Mouse (Mus musculus): ENCODE measurements around the gene Gm32687. TPM values are rescaled to one million over a fixed set of nuclear protein-coding genes. Genes with fewer than 3 reads are reported as not detected.
"Not testable (repeated sequence)": the region's sequence is repeated elsewhere in the genome, so short reads cannot be mapped to it uniquely, and the experiment has no call there.

Gene Gm32687
- total RNA-seq (2017): 5.4 to 8.2 TPM (median 7.3 TPM) in 3 replicates

DNA sequence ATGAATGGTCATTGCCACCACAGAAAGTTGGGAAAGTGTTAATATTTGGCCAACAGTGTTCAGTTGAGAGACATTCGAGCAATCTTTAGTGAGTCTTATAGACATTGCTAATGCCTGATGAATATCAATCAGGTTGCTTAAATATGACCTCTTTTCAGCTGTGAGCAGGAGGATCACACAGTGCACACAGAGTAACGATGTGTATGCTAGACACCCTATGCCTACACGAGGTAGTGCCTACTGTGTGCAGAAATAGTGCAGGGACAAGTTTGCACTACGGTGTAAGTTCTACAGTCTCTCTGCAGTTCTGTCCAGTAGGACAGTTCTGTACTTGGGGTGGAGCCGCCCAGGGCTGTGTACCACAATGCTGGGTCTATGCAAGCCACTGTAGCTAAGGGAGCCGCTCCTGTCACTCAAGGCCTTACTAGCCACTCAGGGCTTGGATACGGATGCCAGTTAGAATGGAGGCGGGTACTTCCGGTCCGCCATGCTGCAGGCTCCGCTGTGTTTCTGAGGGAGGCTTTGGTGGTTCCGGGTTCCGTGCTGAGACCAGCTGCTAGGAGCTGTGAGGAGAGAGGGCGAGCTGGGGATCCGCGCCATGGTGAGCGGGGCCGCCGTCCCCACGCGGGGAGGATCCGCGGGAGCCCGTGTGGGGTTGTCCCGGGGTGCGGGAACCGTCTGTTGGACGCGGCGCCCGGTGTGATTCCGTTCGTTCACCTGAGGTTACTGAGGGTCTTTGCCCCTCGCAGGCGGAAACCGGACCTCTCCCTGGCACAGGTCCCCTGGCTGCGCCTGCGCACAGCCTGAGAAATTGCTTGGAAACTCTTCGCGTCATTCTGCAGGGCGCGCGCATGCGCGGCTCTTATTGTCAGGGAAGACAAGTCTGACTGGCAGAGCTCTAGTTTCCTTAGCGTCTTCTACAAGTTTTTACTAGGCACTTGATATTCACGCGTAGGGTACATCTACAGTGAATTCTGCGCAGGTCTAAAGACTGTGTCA, at the start of gene Gm32687:
Gm32687 (plus strand) TSS at position 526 of the 999 bp plus-strand sequence.
- peak; percentile 100 for ATAC-seq (replicated peaks; ENCODE audit: insufficient number of reproducible peaks, low FRiP score, low TSS enrichment, poor library complexity, severe bottlenecking)

DNA sequence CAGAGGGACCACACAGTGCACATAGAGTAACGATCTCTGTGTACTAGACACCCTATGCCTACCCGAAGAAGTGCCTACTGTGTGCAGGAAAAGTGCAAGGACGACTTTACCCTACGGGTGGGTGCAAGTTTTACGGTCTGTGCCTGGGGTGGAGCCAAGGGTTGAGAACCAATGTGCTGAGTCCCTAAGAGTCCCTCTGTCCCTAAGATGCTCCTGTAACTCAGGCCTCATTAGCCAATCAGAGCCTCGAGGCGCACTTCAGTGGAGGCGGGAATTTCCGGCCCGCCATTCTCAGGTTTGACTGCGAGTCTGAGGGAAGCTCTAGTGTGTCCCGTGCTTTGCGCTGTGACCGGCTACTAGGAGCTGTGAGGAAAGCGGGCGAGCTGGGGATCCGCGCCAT, 17.5 kb upstream of the Gm32687 start:
- ATAC-seq (replicated peaks; ENCODE audit: insufficient number of reproducible peaks, low FRiP score, low TSS enrichment, poor library complexity, severe bottlenecking): not testable (repeated sequence)

DNA sequence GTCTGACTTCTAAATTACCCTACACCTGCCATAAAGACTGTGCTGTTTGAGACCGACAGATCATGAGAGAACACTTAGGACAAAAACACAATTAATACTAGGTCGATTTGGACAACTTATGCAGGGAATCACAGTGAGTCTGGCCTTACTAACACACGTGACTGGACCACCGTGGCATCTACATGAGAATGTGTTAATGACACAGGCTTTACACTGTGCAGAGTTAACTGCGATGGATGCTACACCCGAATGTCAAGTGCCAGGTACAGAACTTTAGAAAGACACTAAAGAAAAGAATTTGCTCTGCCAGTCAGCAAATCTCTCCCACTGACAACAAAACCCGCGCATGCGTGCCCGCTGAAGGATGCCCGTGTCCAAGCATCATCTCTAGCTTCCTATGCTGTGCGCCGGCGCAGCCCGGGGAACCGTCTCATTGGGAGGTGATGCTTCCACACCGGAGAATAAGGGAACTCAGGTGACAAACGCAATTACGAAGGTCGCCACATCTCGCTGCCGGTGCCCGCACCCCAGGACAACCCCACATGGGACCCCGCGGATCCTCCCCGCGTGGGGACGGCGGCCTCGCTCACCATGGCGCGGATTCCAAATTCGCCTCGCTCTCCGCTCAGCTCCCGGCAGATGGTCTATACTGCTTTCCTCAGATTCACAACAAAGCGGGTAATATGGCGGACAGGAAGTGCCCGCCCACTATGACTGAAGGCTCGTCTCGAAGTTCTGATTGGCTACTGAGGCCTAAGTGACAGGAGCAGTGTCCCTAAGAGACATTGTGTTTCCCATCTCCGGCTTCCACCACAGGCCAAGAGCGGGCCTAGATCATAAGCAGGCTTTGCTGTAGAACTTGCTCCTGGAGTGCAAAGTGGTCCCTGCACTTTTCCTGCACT, 66.4 kb downstream of the Gm32687 start, which contains the start of gene Zfp781:
Zfp781 (minus strand) TSS at position 639 of the 902 bp plus-strand sequence.
- peak; percentile 68 for ATAC-seq (replicated peaks; ENCODE audit: insufficient number of reproducible peaks, low FRiP score, low TSS enrichment, poor library complexity, severe bottlenecking)

Other genes starting within 250 kb of the Gm32687 start
- 4.8 to 5.8 TPM (median 5.0 TPM) in 3 replicates for gene Sirt6, start 236.1 kb upstream of the Gm32687 start, total RNA-seq (2017)
- gene Ankrd24, start 235.4 kb upstream of the Gm32687 start, total RNA-seq (2017): 0.38 to 3.9 TPM (median 1.1 TPM) in 3 replicates
- gene Gm10778, start 214.9 kb upstream of the Gm32687 start, total RNA-seq (2017): 1.8 to 5.2 TPM (median 4.2 TPM) in 3 replicates
- 17.6 to 27.9 TPM (median 19.5 TPM) in 3 replicates for gene Zfp433, start 159.1 kb upstream of the Gm32687 start, total RNA-seq (2017)
- gene Gm3055, start 92.8 kb upstream of the Gm32687 start, total RNA-seq (2017): 1.6 to 10.2 TPM (median 5.0 TPM) in 3 replicates
- 0.48 to 3.2 TPM in 2 of 3 replicates, not detected in the other for gene Gm4767, start 51.7 kb upstream of the Gm32687 start, total RNA-seq (2017)
- 1.8 to 3.0 TPM (median 1.8 TPM) in 3 replicates for gene Zfp781, start 66.5 kb downstream of the Gm32687 start, total RNA-seq (2017)
- 3.7 to 15.2 TPM (median 4.5 TPM) in 3 replicates for gene Zfp873, start 184.2 kb downstream of the Gm32687 start, total RNA-seq (2017)
- 0.86 to 3.1 TPM (median 1.3 TPM) in 3 replicates for gene BC024063, start 219.4 kb downstream of the Gm32687 start, total RNA-seq (2017)